Mouse (Mus musculus) brain, embryonic 14.5 days (tissue): Measurements from ENCODE around the gene Ric1.

Source experiments
- CTCF ChIP-seq: fragments of 200-500 bp; IDR thresholded peaks from 2 replicates; pipeline ENCODE4 v1.5.1; 2012; ENCODE audit warnings: inconsistent platforms, mild to moderate bottlenecking, moderate library complexity, borderline replicate concordance; ENCODE audit not compliant: insufficient read depth, insufficient read length; ENCODE audit errors: extremely low read depth
- POLR2A ChIP-seq: fragments of 200-500 bp; IDR thresholded peaks from 2 replicates; pipeline ENCODE4 v1.6.1; 2012; ENCODE audit warnings: mild to moderate bottlenecking, inconsistent platforms, borderline replicate concordance; ENCODE audit not compliant: poor library complexity, insufficient read depth, insufficient read length, severe bottlenecking; ENCODE audit errors: extremely low read depth

- no peak for TF ChIP-seq CTCF
- TF ChIP-seq POLR2A = no peak
Observed at GRCm38 (mm10) chr19:29484537-29484936, 37.5 kb upstream of the Ric1 start.
